Mouse (Mus musculus): ENCODE results near the gene Prr5l.

DNA sequence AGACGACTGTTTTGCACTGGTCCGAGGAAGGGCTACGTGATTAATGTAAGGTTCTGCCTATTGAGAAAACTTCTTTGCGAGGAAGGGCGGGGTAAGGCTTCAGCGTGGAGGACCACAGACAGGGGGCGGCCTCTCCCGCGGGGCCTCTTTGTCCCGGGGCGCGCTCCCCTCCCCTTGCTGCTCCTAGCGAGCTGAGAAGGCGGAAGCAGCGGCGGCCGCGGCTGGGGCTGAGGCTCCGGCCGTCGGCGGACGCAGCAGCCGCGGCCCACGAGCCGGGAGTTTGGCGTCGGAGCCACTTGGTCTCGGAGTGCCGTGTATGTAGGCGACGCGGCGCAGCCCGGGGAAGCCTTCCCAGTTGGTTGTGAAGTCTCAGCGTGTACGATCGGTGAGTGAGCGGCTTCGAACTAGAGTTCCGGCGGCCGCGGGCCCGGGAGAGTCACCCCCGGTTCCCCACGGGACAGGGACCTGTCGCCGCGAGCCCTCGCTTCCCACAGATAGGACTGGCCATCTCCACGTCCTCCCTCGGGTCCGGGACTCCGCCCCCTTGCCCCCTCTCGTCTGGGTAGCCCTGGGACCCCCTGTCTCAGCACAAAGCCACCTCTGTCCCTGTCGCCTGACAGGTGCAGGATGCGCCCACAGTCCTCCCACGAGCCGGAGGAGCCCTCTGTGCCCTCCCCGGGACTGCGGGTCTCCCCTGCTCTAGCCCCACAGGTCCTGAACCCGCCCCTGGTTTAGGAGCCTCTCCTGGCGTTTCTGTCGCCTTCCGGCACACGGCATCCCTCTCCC, 204.4 kb downstream of the Prr5l start, which contains the start of gene Traf6:
- TF ChIP-seq TAL1 (IDR thresholded peaks at IDR 0.05; ENCODE audit: low read length): no peak
- no peak for TF ChIP-seq GATA1 (IDR thresholded peaks at IDR 0.05; ENCODE audit: low read length)
